Mouse (Mus musculus) CH12.LX (cell line): ENCODE data around the gene Lrrc4b. TPM values are rescaled to one million over a fixed set of nuclear protein-coding genes. Genes with fewer than 3 reads are reported as not detected.

Experiments used
- DNase-seq: peaks from one replicate; pipeline ENCODE4 v3.0.0-alpha.2; 2013; ENCODE audit errors: extremely low read depth
- H3K27ac ChIP-seq: 2 replicates; pipeline ENCODE4 v1.5.1; 2012; ENCODE audit warnings: low read depth, mild to moderate bottlenecking, control low read depth, moderate library complexity; ENCODE audit not compliant: insufficient read depth
- H3K27me3 ChIP-seq: replicated peaks from 2 replicates; pipeline ENCODE3; 2012; ENCODE audit warnings: inconsistent platforms
- H3K36me3 ChIP-seq, 2 experiments: replicated peaks in 1 of 2; 2 replicates each; pipeline versions ENCODE3 to v1.6.1; 2012; ENCODE audit warnings: inconsistent platforms in 1 of 2, low read length in 1 of 2, mild to moderate bottlenecking in 1 of 2, mixed read lengths in 1 of 2, moderate library complexity in 1 of 2; ENCODE audit not compliant: control insufficient read depth in 1 of 2, insufficient read depth in 1 of 2
- H3K4me1 ChIP-seq, 2 experiments: 2 replicates each; pipeline ENCODE4 v1.6.1; 2012; ENCODE audit warnings: inconsistent platforms in 1 of 2, moderate library complexity in 1 of 2; ENCODE audit not compliant: insufficient read depth in 2 of 2, control insufficient read depth in 1 of 2
- H3K4me2 ChIP-seq: 2 replicates; pipeline ENCODE4 v1.6.1; 2012; ENCODE audit warnings: low read depth, mild to moderate bottlenecking, control low read depth; ENCODE audit not compliant: poor library complexity, insufficient read depth, severe bottlenecking
- H3K4me3 ChIP-seq, 3 experiments: fragments of 150-350 bp in 1 of 3; sonication (generic) in 1 of 3; replicated peaks in 1 of 3; 2 replicates each; pipeline versions ENCODE3 to v1.5.1; 2011 to 2012; ENCODE audit warnings: low read depth in 2 of 3, low read length in 2 of 3, mild to moderate bottlenecking in 2 of 3, moderate library complexity in 2 of 3, control low read depth in 1 of 3, improper control_type of control experiment in 1 of 3, inconsistent platforms in 1 of 3, mixed read lengths in 1 of 3; ENCODE audit not compliant: poor library complexity in 1 of 3
- H3K79me2 ChIP-seq: replicated peaks from 2 replicates; pipeline ENCODE4 v1.6.1; 2012; ENCODE audit warnings: mild to moderate bottlenecking, moderate library complexity; ENCODE audit not compliant: control insufficient read depth, poor library complexity, insufficient read depth, severe bottlenecking; ENCODE audit errors: extremely low read depth
- H3K9ac ChIP-seq: 2 replicates; pipeline ENCODE4 v1.6.1; 2012; ENCODE audit warnings: low read depth, mild to moderate bottlenecking, control low read depth, moderate library complexity; ENCODE audit not compliant: insufficient read depth
- H3K9me3 ChIP-seq: replicated peaks from 2 replicates; pipeline ENCODE3; 2012; ENCODE audit warnings: low read length, inconsistent platforms, mixed read lengths
- BHLHE40 ChIP-seq: IDR thresholded peaks from 2 replicates; pipeline ENCODE4 v1.6.1; 2011; ENCODE audit warnings: mild to moderate bottlenecking, low read depth, low read length, improper control_type of control experiment
- ELF1 ChIP-seq: IDR thresholded peaks from 2 replicates; pipeline ENCODE4 v1.6.1; 2014; ENCODE audit warnings: low read depth, mild to moderate bottlenecking, inconsistent platforms, low read length, improper control_type of control experiment
- EP300 ChIP-seq: IDR thresholded peaks from 2 replicates; pipeline ENCODE4 v1.6.1; 2011; ENCODE audit warnings: low read length, improper control_type of control experiment
- ETS1 ChIP-seq: conservative IDR thresholded peaks from 2 replicates; pipeline ENCODE4 v1.6.1; 2012; ENCODE audit warnings: low read depth, mild to moderate bottlenecking, inconsistent platforms, low read length, improper control_type of control experiment, moderate library complexity
- IRF4 ChIP-seq: IDR thresholded peaks from 2 replicates; pipeline ENCODE4 v1.6.1; 2014; ENCODE audit warnings: low read depth, mild to moderate bottlenecking, inconsistent platforms, low read length, improper control_type of control experiment
- JUND ChIP-seq: conservative IDR thresholded peaks from 2 replicates; pipeline ENCODE4 v1.6.1; 2011; ENCODE audit warnings: low read depth, low read length, improper control_type of control experiment
- MXI1 ChIP-seq: IDR thresholded peaks from 2 replicates; pipeline ENCODE4 v1.6.1; 2011; ENCODE audit warnings: mild to moderate bottlenecking, low read depth, low read length, improper control_type of control experiment
- NRF1 ChIP-seq: IDR thresholded peaks from 2 replicates; pipeline ENCODE4 v1.6.1; 2014; ENCODE audit warnings: low read depth, mild to moderate bottlenecking, inconsistent platforms, low read length, improper control_type of control experiment, moderate library complexity
- PAX5 ChIP-seq: IDR thresholded peaks from 2 replicates; pipeline ENCODE4 v1.6.1; 2012; ENCODE audit warnings: low read length, inconsistent platforms, mixed read lengths
- RAD21 ChIP-seq: IDR thresholded peaks from 2 replicates; pipeline ENCODE4 v1.6.1; 2011; ENCODE audit warnings: low read depth, mild to moderate bottlenecking, low read length, improper control_type of control experiment, moderate library complexity
- RCOR1 ChIP-seq: conservative IDR thresholded peaks from 2 replicates; pipeline ENCODE4 v1.6.1; 2012; ENCODE audit warnings: low read depth, mild to moderate bottlenecking, inconsistent platforms, low read length, improper control_type of control experiment
- TBP ChIP-seq: conservative IDR thresholded peaks from 2 replicates; pipeline ENCODE4 v1.6.1; 2011; ENCODE audit warnings: low read depth, low read length, improper control_type of control experiment
- USF1 ChIP-seq: IDR thresholded peaks from 2 replicates; pipeline ENCODE4 v1.6.1; 2014; ENCODE audit warnings: low read depth, mild to moderate bottlenecking, inconsistent platforms, low read length, improper control_type of control experiment
- USF2 ChIP-seq: conservative IDR thresholded peaks from 2 replicates; pipeline ENCODE4 v1.6.1; 2011; ENCODE audit warnings: low read depth, low read length, improper control_type of control experiment
- ZKSCAN1 ChIP-seq: IDR thresholded peaks from 2 replicates; pipeline ENCODE4 v1.6.1; 2012; ENCODE audit warnings: low read depth, inconsistent platforms, low read length, improper control_type of control experiment, borderline replicate concordance
- ZNF384 ChIP-seq: IDR thresholded peaks from 2 replicates; pipeline ENCODE4 v1.6.1; 2012; ENCODE audit warnings: low read depth, low read length, improper control_type of control experiment, inconsistent platforms
- dilution Hi-C: fragments of 300-500 bp; cut with MboI; formaldehyde crosslinking; loops from 2 replicates; pipeline ENCODE4 v1.14.3; 2020; ENCODE audit warnings: low sequenced_read_pairs; ENCODE audit not compliant: extremely low pct_unique_long_range_greater_than_20kb, extremely low pct_ligation_motif_present
- in situ Hi-C: fragments of 300-500 bp; cut with MboI; formaldehyde crosslinking; loops from 3 replicates; pipeline ENCODE4 v1.14.3; 2019; ENCODE audit warnings: low sequenced_read_pairs, low pct_ligation_motif_present, low pct_unique_long_range_greater_than_20kb, mixed read lengths
- polyA plus RNA-seq: library from polyadenylated mRNA; unstranded; fragments of >175 nt; gene quantifications from 2 replicates; pipeline ENCODE4 v1.2.1, GENCODE M21; 2012; ENCODE audit warnings: low read depth; ENCODE audit not compliant: insufficient read length
- total RNA-seq, 2 experiments: library from RNA; depleted of rRNA; stranded (reverse); fragments of 300-350 nt in 1 of 2; fragments of >200 nt in 1 of 2; gene quantifications; 2 replicates each; pipeline ENCODE4 v1.2.3; 2012 to 2014

The Lrrc4b gene
- total and polyA plus RNA-seq, 3 experiments, result 0.04 TPM; not detected in 2

GRCm38 (mm10) chr7:44434089-44434488 is 5.3 kb downstream of the Lrrc4b start:
- Histone ChIP-seq H3K27me3 (peaks cover 69% of the 10 kb centered on the region), H3K79me2 (no peaks in the 10 kb centered on the region), H3K36me3 (no peaks in the 10 kb centered on the region), H3K9ac (no peak overlapping the region), H3K4me3 (no peak overlapping the region), H3K9me3 (no peaks in the 10 kb centered on the region), H3K27ac (no peak overlapping the region), H3K4me1 (peaks cover 6 to 32% of the 10 kb centered on the region in 2 experiments), H3K4me2 (peak overlapping the region; percentile 81)
- peak; percentile 58 for DNase-seq
- in situ Hi-C loops (no loop called here), dilution Hi-C loops (no loop called here)
- TF ChIP-seq BHLHE40, result 0 out of 2 replicates have a peak, but pooled peaks have one; percentile 15
- TF ChIP-seq ETS1, result peak; percentile 48
- peak; percentile 57; the same call in 1 of the 2 replicates for TF ChIP-seq MXI1
- TF ChIP-seq ZNF384, result no peak
- TF ChIP-seq IRF4, result peak; percentile 61; the same call in 1 of the 2 replicates
- TF ChIP-seq RCOR1, result no peak
- TF ChIP-seq NRF1, result peak; percentile 68

GRCm38 (mm10) chr7:44435796-44436195 is 7.0 kb downstream of the Lrrc4b start:
- Histone ChIP-seq H3K36me3 (no peaks in the 10 kb centered on the region), H3K4me1 (peaks cover 4 to 27% of the 10 kb centered on the region in 2 experiments), H3K4me3 (no peak overlapping the region), H3K27ac (no peak overlapping the region), H3K79me2 (no peaks in the 10 kb centered on the region), H3K27me3 (peaks cover 72% of the 10 kb centered on the region), H3K4me2 (no peak overlapping the region), H3K9ac (no peak overlapping the region), H3K9me3 (no peaks in the 10 kb centered on the region)
- dilution Hi-C loops (no loop called here), in situ Hi-C loops (no loop called here)
- TF ChIP-seq ZKSCAN1 (no peak), TBP (no peak), ELF1 (no peak), PAX5 (no peak), JUND (no peak), EP300 (no peak), RAD21 (no peak), USF1 (no peak), RCOR1 (no peak), USF2 (no peak)
- no peak for DNase-seq
